Mouse (Mus musculus) embryonic fibroblast, embryonic 13.5 days (primary cell): Measurements from ENCODE around the gene Iqca. TPM values are rescaled to one million over a fixed set of nuclear protein-coding genes. Genes with fewer than 3 reads are reported as not detected.

Experiments
- H3K27ac ChIP-seq: 2 replicates; pipeline ENCODE4 v1.5.1; 2012; ENCODE audit warnings: low read length, control low read depth, inconsistent platforms; ENCODE audit not compliant: insufficient read depth
- H3K4me1 ChIP-seq: 2 replicates; pipeline ENCODE4 v1.6.1; 2011; ENCODE audit warnings: low read length; ENCODE audit not compliant: control insufficient read depth, insufficient read depth
- H3K4me3 ChIP-seq: 2 replicates; pipeline ENCODE4 v1.5.1; 2011; ENCODE audit warnings: mild to moderate bottlenecking, control low read depth, low read length; ENCODE audit not compliant: insufficient read depth
- CTCF ChIP-seq: IDR thresholded peaks from 2 replicates; pipeline ENCODE4 v1.5.1; 2011; ENCODE audit warnings: mild to moderate bottlenecking, control low read depth, low read length, moderate library complexity, borderline replicate concordance; ENCODE audit not compliant: insufficient read depth
- POLR2A ChIP-seq: IDR thresholded peaks from 2 replicates; pipeline ENCODE4 v1.6.1; 2011; ENCODE audit warnings: low read depth, mild to moderate bottlenecking, control low read depth, low read length, moderate library complexity
- polyA plus RNA-seq: library from polyadenylated mRNA; stranded (reverse); fragments of >200 nt; gene quantifications from 2 replicates; pipeline ENCODE4 v1.2.4, GENCODE M21; 2011; ENCODE audit warnings: low read depth; ENCODE audit not compliant: missing spikeins, insufficient read length

The Iqca gene
- polyA plus RNA-seq, 1 experiment, result not detected

DNA sequence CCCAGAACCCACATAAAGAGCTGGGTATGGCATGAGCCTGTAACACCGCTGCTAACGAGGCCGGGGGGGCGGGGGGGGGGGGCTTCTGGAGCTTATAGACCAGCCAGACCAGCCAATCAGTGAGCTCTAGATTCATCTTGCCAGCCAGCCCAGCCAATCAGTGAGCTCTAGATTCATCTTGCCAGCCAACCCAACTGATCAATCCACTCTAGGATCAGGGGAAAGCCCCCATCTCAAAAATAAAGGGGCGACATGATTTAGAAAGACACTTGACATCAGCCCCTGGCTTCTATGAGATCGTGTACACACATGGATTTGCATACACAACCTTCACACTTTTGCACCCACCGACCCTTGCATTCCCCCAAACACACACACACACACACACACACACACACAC, 27.3 kb upstream of the Iqca start:
- TF ChIP-seq POLR2A (no peak), CTCF (no peak)
- H3K27ac ChIP-seq, result no peak overlapping the region
- peaks cover 8% of the 10 kb centered on the region; the same call in 1 of the 2 replicates for H3K4me1 ChIP-seq
- no peak overlapping the region for H3K4me3 ChIP-seq

DNA sequence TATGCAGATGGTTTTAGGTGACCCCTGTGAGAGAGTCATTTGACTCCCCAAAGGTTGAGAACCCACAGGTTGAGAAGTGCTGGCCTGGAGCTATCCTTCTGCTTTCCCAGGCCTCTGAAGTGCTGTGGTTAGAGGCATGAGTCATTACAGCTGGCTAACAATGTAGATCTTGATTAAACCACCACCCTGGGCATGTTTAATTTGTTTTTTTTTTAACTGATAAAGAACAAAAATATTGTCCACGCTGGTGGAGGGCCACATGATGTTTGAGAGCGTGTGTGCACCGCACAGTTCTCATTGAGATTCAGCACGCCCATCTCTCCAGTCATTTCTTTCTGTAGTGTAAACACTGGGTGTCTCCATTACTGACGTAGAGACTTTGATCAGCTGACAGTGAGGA, 24.8 kb upstream of the Iqca start:
- Histone ChIP-seq H3K4me3 (no peak overlapping the region), H3K27ac (no peak overlapping the region), H3K4me1 (peaks cover 13% of the 10 kb centered on the region; the same call in 1 of the 2 replicates)
- TF ChIP-seq CTCF (no peak), POLR2A (no peak)

- Histone ChIP-seq H3K27ac (no peak overlapping the region), H3K4me1 (peaks cover 13% of the 10 kb centered on the region; the same call in 1 of the 2 replicates), H3K4me3 (no peak overlapping the region)
- no peak for TF ChIP-seq CTCF
- TF ChIP-seq POLR2A, result no peak
Observed at GRCm38 (mm10) chr1:90177565-90177964, 24.4 kb upstream of the Iqca start.

DNA sequence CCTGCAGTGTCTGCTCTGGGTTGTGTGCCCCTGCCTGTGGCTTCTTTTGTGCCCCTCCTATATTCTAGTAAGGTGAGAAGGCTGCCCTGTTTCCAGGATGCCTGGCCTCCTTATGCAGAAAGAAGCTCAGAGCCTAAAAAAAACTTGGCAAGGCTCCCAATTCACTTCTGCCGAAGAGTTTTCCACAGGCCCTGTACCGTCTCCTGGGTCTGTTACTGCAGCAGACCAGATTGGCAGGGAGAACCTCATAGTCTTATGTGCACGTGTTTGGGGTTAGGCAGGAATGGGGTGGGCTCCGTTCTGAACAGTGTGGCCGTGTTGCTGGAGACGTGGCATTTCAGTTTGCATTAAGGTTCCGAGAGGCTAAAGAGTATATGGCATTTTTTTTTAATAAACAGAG, 23.0 kb upstream of the Iqca start:
- TF ChIP-seq POLR2A (no peak), CTCF (no peak)
- Histone ChIP-seq H3K4me3 (no peak overlapping the region), H3K27ac (no peak overlapping the region), H3K4me1 (peaks cover 13% of the 10 kb centered on the region; the same call in 1 of the 2 replicates)

DNA sequence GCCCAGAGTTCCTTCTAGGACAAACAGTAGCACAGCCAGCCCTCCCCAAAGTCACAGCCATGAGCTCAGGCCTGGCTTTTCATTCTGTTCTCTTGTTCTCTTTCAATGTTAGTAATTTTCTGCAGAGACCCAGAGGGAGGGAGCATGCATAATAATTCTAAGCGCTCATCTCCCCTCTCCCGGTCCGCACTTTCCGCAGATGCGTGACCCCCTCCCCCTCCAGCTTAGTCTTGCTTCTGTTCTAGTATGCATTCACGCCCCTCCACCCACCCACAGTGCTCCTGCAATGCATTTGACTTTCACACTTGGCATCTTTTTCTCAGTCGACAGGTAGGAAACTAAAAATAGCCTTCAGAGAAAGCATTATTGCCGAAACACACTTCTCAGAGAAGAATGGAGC, 21.1 kb upstream of the Iqca start:
- Histone ChIP-seq H3K4me1 (peaks cover 13% of the 10 kb centered on the region; the same call in 1 of the 2 replicates), H3K4me3 (no peak overlapping the region), H3K27ac (no peak overlapping the region)
- TF ChIP-seq CTCF, result no peak
- TF ChIP-seq POLR2A, result no peak

DNA sequence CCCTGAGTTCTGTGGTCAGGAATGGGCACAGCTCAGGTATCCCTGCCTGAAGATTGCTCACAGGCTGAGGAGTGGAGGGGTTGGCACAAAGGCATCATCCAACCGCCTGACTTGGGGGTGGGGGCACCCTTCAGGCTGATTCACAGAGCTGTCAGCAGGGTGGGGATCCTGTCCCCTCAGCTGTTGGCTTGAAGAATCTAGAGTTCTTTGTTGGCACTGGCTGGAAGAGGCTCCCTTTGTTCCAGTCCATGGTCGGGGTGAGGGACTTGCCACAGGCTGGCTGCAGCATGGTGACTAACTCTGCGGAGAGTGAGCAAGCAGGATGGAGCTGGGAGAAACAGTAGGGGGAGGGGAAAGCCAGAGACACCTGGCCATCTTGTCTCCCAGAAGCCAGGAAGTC, 11.1 kb upstream of the Iqca start:
- TF ChIP-seq POLR2A (no peak), CTCF (no peak)
- H3K27ac ChIP-seq, result no peak overlapping the region

DNA sequence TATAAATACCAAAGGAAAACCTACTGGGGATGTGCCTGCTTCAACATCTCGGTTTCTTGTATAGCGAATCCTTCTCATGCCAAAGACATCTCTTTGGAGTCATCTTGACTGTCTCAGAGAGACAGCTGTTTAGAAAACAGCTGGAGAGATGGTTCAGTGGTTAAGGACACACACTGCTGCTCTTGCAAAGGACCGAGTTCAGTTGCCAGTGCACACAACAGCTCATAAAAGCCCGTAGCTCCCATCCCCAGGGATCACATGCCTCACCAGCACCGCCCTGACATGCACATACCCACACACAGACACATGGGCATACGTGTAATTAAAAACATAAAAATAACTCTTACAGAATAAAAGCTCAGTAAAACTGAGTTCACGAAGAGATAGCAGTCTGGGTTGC, 10.0 kb upstream of the Iqca start:
- H3K27ac ChIP-seq, result no peak overlapping the region

More for the DNA sequence above, 11.1 kb upstream of the Iqca start:
- Histone ChIP-seq H3K4me1 (peaks cover 3% of the 10 kb centered on the region; the same call in 1 of the 2 replicates), H3K4me3 (no peak overlapping the region)

GRCm38 (mm10) chr1:90162379-90162857, 9.2 kb upstream of the Iqca start:
- Histone ChIP-seq H3K27ac (no peak overlapping the region), H3K4me3 (no peak overlapping the region), H3K4me1 (peaks cover 3% of the 10 kb centered on the region; the same call in 1 of the 2 replicates)
- TF ChIP-seq POLR2A (no peak), CTCF (no peak)

More for the DNA sequence above, 10.0 kb upstream of the Iqca start:
- Histone ChIP-seq H3K4me1 (peaks cover 3% of the 10 kb centered on the region; the same call in 1 of the 2 replicates), H3K4me3 (no peak overlapping the region)
- no peak for TF ChIP-seq CTCF
- no peak for TF ChIP-seq POLR2A

DNA sequence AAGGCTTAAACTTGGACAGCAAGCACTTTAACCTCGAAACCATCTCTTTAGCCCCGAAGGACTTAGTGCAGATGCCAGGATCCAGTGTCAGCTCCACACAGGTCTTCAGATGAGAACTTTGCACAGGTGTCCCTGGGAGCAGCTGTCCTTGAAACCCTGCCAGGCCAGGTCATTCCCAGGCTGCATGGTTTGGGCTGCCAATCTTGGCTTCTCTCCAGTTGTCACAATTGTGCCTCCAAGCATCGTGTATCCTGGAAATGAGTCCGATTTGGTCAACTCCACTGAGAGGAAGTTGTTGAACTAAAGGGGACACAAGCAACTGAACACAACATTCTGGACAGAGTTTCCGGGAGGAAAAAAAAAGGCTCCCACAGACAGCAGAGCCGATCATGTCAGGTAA, 8.4 kb upstream of the Iqca start:
- TF ChIP-seq CTCF (no peak), POLR2A (no peak)
- peaks cover 3% of the 10 kb centered on the region; the same call in 1 of the 2 replicates for H3K4me1 ChIP-seq
- H3K27ac ChIP-seq, result no peak overlapping the region
- no peak overlapping the region for H3K4me3 ChIP-seq

GRCm38 (mm10) chr1:90159927-90160326, 6.7 kb upstream of the Iqca start:
- Histone ChIP-seq H3K4me3 (no peak overlapping the region), H3K4me1 (peaks cover 3% of the 10 kb centered on the region; the same call in 1 of the 2 replicates)
- TF ChIP-seq POLR2A (no peak), CTCF (no peak)

More at GRCm38 (mm10) chr1:90159927-90160326, 6.7 kb upstream of the Iqca start:
- no peak overlapping the region for H3K27ac ChIP-seq
